Mouse (Mus musculus) cerebellum, postnatal 4 days (tissue): ENCODE measurements around the gene Mynn.
A peak's percentile ranks its signal among the peaks of the same experiment; 100 is the strongest.

Experiments
- DNase-seq, 2 experiments: peaks; one replicate each; pipeline ENCODE4 v3.0.0; 2022; ENCODE audit warnings: low spot score in 2 of 2, mixed read lengths in 1 of 2

Mynn gene

DNA sequence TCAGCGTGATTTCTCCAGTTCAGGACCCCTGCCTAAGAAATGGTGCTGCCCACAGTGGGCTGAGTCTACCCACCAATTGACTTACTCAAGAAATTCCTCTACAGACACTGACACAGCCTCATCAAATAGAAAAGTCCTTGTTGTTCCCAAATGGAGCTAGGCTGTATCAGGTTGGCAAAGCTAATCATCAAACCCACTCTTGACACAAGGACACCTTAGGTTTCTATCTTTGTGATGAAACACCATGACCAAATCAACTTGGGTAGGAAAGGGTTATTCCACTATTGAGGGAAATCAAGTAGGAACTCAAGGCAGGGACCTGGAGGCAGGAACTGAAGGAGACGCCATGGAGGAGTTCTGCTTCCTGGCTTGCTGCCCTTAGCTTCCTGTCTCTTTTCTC is 42.3 kb downstream of the Mynn start, which contains the start of gene Lrriq4:
TSS of gene Lrriq4 (plus strand) at position 301 of the 400 bp plus-strand sequence.
- DNase-seq = no peak

DNA sequence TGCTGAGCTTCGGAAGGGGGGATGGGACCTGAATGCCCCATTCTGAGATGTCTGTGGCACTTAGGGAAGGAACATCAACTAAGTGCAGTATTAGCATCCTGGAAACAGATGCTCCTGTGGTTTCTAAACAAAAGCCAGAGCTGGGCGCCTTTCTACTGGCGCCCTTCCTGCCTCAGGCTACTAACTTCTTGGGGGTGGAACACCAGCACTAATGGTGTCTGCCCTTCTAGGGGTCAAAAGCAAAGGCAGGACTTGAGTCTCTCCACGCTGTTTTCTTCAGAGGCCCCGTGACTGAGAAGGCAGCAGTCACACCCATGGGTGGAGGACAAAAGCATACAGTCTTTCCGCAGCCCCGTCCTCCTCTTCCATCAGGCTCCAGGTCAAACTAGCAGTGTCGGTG is 44.9 kb downstream of the Mynn start:
- no peak for DNase-seq

DNA sequence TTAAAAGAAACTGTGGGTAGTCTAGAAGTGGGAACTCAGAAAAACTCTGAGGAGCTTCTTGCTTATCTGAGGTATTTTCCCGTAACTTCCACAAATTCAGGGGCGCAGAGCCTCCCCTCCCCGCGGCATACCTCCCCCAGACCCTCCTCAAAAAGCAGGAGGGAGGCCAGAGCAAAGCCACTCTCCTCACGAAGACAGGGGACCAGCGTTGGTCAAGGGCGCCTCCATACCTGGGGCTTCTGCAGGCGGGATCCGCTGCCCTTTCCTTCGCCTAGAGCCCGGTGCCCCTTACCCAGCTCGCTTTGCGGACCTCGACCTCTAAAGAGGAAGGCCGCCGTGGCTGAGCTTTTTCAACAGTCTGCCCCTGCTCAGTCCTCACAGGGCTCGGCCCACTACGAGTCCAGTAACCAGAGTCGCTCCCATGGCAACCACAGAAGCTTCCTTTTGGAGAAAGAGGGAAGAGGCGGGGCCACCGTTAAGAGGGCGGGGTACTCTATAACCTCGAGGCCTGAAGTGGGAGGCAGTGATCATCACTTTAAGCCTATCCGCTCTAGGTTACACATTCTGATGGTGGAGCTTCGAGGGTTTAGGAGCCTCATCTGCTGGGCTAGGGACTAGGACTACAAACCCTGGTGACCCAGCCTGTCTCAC is 45.7 kb downstream of the Mynn start, which contains the start of gene Lrrc34:
TSS of gene Lrrc34 (minus strand) at position 430 of the 651 bp plus-strand sequence.
- DNase-seq = peak in 1 of 2 experiments; percentile 9

DNA sequence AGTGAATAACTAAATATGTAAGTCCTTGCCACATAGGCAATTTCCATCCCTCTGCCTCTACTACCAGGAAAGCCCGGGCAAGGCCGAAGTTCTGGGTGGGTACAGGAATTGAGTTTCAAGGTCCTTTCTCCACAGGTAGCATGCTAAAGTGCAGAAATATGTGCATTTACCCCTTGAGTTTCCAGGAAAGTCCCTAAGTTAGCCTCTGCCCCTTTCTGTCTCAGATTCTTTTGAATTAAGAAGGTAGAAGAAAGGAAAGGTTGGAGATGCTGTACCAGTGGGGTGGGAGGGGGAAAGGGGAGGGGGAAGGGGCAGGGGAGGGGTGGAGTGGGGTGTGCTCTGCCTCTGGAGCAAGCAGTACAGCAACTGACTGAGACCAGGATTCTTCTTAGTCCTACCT is 46.6 kb downstream of the Mynn start:
- no peak for DNase-seq

DNA sequence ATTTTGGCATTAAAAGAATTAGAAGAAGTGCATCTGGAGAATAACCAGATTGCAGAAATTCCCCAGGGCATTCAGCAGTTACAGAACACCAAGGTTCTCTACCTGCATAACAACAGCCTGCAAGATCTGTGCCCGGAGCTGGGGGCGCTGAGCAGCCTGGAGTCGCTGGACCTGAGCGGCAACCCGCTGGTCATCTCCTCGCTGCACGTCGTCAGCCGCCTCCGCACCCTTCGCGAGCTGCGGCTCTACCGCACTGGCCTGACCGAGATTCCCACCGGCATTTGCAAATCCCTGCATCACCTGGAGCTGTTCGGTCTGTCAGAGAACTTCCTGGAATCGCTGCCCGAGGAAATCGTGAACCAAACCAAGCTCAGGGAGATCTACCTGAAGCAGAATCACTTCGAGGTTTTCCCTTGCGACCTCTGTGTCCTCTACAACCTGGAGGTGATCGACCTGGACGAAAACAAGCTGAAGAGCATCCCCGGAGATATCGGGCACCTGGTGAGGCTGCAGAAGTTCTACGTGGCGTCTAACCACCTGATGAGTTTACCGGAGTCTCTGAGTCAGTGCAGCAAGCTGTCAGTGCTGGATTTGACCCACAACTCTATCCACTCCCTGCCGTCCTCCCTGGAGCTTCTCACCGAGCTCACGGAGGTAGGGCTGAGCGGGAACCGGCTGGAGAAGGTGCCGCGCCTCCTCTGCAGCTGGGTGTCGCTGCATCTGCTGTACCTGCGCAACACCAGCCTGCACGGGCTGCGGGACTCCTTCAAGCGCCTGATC is 48.4 kb downstream of the Mynn start:
- no peak for DNase-seq

DNA sequence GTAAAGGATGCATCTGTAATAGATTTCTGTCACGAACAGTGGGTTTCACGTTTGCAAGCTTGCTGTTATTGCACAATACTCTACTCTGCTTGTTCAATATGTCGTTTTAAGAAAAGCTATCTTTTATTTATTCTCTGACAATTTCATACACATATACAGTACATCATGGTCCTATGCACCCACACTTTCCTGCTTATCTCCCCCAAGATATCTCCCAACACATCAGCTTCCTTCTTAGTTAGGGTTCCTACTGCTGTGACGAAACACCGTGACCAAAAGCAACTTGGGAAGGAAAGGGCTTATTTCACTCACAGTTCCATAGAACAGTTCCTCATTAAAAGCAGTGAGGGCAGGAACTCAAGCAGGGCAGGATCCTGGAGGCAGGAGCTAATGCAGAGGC is 54.1 kb downstream of the Mynn start:
- DNase-seq = no peak

DNA sequence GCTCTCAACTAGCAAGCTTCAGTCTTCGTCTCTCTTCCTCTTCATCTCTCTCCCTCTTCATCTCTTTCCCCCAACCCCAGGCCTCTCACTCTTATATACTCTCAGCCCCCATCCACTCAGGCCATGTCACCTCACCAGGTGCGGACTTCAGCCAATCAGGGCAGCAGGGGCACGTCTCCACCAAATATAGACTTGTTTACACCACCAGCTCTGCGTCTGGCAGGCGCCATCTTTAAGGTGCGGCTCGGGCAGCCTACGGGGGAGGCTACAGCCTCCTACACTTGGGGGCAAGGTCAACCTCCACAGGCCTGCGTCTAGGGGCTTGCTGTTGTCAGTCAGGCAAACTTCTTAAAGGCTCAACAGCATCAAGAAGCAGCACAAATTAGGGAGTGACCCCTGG is 56.6 kb downstream of the Mynn start:
- no peak for DNase-seq
